Mouse (Mus musculus): ENCODE data around the gene Twf2. TPM values are rescaled to one million over a fixed set of nuclear protein-coding genes. Genes with fewer than 3 reads are reported as not detected.

The Twf2 gene
- 60.7 and 62.7 TPM in 2 replicates for polyA plus RNA-seq (2012; rRNA removed)

GRCm38 (mm10) chr9:106202819-106203636 lies at the start of gene Twf2:
Twf2 (plus strand) TSS chr9:106203108.

GRCm38 (mm10) chr9:106158037-106158491 lies 44.8 kb upstream of the Twf2 start, which contains the start of gene Glyctk:
Glyctk (minus strand) TSS chr9:106158138.

DNA sequence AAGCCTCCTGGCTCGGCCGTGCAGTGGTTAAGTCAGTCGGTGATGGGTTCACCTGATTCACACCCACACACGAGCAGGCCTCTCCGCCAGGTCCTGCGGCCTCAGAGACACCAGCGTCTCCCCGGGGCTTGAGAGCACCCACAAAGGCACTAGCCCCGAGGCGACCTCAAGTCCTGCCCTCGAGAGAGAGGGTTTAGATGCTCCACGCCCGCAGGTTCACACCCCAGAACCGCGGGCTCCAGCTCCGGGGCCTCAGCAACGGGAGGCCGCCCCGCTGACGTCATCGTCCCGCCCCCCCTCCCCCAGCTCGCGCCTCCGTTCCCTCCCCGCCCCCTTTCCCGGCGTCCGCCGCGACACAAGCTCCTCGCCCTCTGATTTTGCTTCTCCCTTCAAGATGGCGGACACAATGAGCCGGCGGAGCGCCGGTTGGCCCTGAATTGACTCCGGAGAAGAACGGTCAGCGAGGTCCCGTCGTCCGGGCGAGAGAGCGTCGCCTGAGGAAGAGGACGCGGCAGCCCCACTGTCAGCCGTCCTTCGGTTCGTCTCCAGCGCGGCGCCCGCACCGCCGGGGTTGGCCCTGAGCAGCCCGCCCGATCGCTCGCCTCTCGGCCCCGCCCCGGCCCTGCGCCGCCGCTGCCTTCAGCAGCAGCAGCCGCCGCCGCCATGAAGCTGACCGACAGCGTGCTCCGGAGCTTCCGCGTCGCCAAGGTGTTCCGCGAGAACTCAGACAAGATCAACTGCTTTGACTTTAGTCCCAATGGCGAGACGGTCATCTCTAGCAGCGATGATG lies 32.2 kb upstream of the Twf2 start, which contains the start of gene Wdr82:
TSS of gene Wdr82 (plus strand) at position 373 of the 790 bp plus-strand sequence.

GRCm38 (mm10) chr9:106199535-106200272 lies 3.2 kb upstream of the Twf2 start, which contains the start of gene Ppm1m:
Ppm1m (minus strand) TSS chr9:106199746.

DNA sequence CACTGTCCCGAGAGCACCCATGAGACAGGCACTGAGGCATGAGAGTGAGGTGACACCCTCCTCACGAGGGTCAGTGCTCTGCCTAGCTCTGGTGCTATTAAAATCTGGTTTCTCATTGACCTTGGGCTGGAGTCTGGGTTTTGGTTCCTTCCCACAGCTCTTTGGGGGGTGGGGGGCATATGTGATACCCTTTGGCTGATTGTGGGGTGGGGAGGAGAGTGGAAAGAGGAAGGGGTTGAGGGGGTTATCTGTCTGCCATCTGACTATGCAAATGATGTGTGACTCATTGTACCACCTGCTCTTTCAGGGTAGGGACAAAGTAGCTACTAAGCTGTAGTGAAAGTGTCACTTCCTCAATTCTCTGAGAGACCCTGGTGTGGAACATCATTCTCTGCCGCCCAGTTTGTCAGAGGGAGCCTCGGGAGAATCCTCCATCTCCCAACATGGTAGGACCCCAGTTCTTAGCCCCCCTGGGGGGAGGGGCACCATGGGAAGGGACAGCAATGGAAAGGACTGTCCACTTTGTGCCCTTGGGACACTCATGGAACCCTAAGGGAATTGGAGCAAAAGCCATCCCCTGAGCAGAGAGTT lies 19.4 kb downstream of the Twf2 start, which contains the start of gene Tlr9:
TSS of gene Tlr9 (plus strand) at position 338 of the 591 bp plus-strand sequence.

Other genes with a start within 250 kb of the Twf2 start
- 2.4 and 2.5 TPM in 2 replicates for gene Col6a5, start 242.5 kb upstream of the Twf2 start, polyA plus RNA-seq (2012; rRNA removed)
- 4.6 and 5.1 TPM in 2 replicates for gene Col6a4, start 106.3 kb upstream of the Twf2 start, polyA plus RNA-seq (2012; rRNA removed)
- 1.9 TPM in 2 replicates for gene Glyctk, start 45.0 kb upstream of the Twf2 start, polyA plus RNA-seq (2012; rRNA removed)
- 173 and 175 TPM in 2 replicates for gene Wdr82, start 32.2 kb upstream of the Twf2 start, polyA plus RNA-seq (2012; rRNA removed)
- 28.7 and 29.5 TPM in 2 replicates for gene Ppm1m, start 3.4 kb upstream of the Twf2 start, polyA plus RNA-seq (2012; rRNA removed)
- gene Tlr9, start 19.5 kb downstream of the Twf2 start, polyA plus RNA-seq (2012; rRNA removed), result 0.22 and 0.24 TPM in 2 replicates
- 78.6 and 80.9 TPM in 2 replicates for gene Alas1, start 45.5 kb downstream of the Twf2 start, polyA plus RNA-seq (2012; rRNA removed)
- gene Poc1a, start 78.0 kb downstream of the Twf2 start, polyA plus RNA-seq (2012; rRNA removed), result 8.3 and 9.5 TPM in 2 replicates
- gene Dusp7, start 165.5 kb downstream of the Twf2 start, polyA plus RNA-seq (2012; rRNA removed), result 43.2 and 43.9 TPM in 2 replicates
- gene Rpl29, start 226.3 kb downstream of the Twf2 start, polyA plus RNA-seq (2012; rRNA removed), result 797 and 834 TPM in 2 replicates
- gene Acy1, start 235.2 kb downstream of the Twf2 start, polyA plus RNA-seq (2012; rRNA removed), result 11.7 and 12.7 TPM in 2 replicates
- 21.1 and 21.6 TPM in 2 replicates for gene Abhd14b, start 244.4 kb downstream of the Twf2 start, polyA plus RNA-seq (2012; rRNA removed)
- gene Abhd14a, start 244.6 kb downstream of the Twf2 start, polyA plus RNA-seq (2012; rRNA removed), result 92.3 and 95.3 TPM in 2 replicates

All from central nervous system, embryonic 18 days (tissue).